Mouse (Mus musculus) brain, embryonic 18.5 days (tissue): Measurements from ENCODE around the gene Vps8.

Experiments used
- DNase-seq: peaks from one replicate; pipeline ENCODE4 v3.0.0-alpha.2; 2012; ENCODE audit warnings: low read depth, low spot score

The Vps8 gene

DNA sequence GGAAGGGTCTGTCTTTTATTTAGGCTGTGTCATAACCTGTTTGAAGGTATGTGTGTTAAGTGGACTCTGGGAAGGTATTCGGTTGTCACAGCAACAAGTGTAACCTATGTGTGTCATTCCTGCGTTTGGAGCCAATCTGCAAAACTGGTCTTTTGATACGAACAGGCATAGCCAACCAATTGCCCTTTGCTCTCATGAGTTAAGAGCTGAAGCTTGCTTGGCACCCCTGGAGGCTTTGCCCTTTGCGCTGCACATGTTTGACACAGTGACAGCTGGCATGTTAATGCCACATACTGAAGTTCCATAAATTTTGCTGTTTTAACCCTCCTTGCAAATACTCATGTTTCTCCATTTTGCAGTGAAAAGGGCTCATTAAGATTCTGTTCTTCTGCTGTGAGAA is 126.8 kb downstream of the Vps8 start:
- no peak for DNase-seq

DNA sequence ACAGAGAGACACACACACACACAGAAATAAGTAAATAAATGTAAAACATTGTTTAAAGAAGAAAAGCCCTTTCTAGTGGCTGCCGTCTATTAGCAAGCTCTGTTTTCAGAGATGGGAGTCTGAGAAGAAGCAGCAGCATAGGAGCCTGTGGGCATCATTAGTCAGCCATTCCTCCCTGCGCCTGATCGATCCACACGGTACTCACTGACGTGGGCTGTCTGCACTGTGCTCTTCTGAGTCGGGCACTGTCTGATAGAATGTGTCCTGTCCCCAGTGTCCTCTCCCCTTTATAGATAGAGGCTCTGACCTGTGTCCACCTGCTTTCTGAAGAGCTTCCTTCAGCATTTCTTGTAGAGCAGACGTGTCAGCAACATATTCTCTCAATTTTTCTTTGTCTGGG is 127.5 kb downstream of the Vps8 start:
- DNase-seq, result no peak

DNA sequence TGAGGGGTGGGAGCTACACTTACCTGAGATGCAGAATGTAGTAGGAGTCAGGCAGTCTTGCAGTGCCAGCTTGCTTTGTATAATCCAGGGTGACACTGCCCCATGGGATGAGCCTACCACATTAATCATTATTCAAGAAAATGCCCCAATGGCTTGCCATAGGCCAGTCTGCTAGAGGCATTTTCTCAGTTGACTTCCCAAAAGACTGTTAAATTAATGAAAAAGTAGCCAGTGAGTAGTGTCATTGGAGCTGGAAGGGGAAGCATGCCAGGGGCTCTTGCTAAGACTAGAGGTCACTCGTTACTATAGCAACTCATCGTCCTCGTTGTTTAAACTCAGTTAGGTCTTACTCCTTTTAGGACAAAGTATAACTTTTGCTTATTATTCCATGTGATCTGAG is 130.6 kb downstream of the Vps8 start:
- DNase-seq, result no peak

DNA sequence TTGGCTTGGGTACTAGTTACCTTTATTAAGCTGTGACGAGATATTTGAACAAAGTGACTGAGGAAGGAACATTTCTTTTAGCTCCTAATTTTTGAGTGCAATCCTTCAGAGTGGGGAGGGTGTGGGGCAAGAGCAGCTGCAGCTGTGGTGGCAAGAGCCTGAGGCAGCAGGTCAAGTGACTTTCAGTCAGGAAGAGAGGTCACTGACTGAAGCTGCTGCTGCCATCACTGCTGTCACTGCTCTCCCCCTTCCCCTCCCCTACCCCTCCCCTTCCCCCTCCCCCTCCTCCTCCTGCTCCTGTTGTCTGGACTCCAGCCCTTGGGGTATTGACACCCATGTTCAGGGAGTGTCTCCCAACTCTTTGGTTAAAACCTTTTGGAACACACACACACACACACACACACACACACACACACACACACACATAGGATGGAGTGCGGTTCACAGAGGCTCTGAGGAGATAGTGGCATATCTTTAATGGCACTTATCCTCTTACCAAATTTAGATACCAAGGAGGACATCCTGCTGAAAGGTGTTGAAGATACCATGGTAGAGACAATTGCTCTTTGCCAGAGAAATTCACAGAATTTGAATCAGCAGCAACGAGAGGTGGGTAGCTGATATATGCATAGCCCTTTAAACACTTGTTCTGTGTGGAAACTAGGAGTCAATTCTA is 139.8 kb downstream of the Vps8 start:
- DNase-seq, result no peak

GRCm38 (mm10) chr16:21563322-21563721 is 140.4 kb downstream of the Vps8 start:
- DNase-seq, result no peak

GRCm38 (mm10) chr16:21567093-21567492 is 144.2 kb downstream of the Vps8 start:
- no peak for DNase-seq

DNA sequence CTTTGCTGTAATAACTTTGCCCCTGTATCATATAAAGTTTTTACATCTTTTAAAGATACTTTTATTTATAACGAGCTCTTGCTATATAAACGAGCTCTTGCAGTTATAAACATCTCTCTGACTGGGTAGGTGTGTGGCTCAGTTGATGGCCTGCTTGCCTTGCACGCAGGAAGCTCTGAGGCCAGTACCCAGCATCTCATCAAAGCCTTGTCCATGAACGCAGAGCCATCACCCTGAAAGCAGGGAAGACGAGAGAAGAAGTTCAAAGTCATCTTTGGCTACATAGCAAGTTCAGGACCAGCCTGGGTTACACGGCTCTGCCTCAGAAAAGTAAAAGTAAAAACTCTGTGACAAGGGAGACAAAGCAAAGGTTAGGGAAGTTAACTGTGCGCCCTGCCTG is 147.0 kb downstream of the Vps8 start:
- DNase-seq, result no peak

GRCm38 (mm10) chr16:21570786-21571185 is 147.9 kb downstream of the Vps8 start:
- no peak for DNase-seq

DNA sequence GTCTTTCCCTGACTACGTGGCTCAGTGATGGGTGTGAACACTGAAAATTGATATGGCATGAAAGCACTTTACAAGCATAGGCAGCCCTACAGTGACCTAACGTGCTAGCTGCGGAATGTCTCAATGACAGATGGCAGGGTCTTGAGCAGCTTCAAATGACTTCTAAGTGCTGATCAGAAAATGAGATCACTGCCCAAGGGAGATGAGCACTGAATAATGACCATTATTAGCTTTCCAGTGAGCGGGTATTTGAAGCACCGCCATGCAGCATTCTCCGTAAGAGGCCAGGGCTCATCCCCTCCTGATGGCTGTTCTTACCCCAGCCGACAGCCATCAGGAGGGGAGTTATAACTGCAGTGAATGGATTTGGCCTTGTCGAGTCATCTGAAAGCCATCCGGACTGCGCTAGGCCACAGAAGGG is 153.1 kb downstream of the Vps8 start:
- no peak for DNase-seq

DNA sequence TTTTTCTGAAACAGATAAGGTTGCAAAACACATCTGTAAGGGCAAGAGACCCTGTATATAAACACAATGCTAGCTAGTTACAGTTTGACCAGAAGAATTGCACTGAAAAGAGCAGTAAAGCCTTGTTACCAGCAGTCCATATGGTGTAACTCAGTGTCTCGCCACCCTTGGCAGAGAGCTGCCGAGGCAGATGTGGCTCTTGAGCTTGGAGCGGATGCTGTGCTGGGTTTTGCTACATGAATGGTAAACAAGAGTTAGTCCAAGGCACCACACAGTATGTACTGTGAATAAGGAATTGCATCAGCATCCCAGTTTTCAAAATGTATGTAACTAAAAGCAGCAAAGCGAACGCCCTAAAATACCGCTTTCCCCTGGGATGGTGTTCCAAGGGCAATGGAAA is 166.2 kb downstream of the Vps8 start:
- no peak for DNase-seq

DNA sequence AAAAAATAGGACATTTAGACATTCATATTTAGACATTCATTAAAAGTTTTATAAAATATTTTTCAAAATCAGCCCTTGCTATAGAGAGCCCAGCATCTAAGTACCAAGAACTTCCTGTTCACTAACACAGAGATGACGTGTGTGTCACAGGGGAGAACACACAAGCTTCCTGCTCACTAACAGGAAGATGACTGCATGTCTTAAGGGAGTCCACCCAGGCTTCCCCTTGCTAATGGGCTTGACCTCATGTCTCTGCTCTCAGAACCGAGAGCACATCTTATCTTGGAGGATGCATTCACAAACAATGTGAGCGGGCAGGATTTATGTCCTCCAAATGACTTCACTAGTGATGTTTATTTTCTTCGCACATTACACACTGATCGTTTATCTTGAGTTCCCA is 167.9 kb downstream of the Vps8 start:
- DNase-seq, result no peak

- no peak for DNase-seq
These were observed 168.6 kb downstream of the Vps8 start for GRCm38 (mm10) chr16:21591511-21591910.

DNA sequence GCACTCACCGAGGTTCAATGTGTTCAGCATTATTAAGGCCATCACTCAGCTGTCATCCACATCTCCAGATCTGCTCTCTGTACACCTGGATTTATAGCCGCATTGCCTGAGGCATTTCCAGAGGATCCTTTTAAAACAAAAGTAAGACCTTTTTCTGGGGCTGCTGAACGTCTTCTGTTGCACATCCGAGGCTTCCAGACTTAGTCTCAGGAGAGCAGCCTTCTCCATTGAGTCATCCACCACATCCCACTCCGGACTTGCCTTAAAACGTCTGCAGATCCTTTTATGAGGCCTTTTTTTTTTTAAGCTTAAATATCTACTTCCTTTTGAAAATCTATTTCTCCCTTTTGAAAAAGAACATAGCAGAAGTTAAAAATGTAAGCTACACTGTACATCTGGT is 172.6 kb downstream of the Vps8 start:
- DNase-seq, result no peak

- no peak for DNase-seq
These were observed 181.4 kb downstream of the Vps8 start for GRCm38 (mm10) chr16:21604354-21604753.

GRCm38 (mm10) chr16:21606249-21607020 is 183.5 kb downstream of the Vps8 start:
- DNase-seq, result no peak

- DNase-seq, result no peak
These were observed 184.2 kb downstream of the Vps8 start for GRCm38 (mm10) chr16:21607021-21607650.

DNA sequence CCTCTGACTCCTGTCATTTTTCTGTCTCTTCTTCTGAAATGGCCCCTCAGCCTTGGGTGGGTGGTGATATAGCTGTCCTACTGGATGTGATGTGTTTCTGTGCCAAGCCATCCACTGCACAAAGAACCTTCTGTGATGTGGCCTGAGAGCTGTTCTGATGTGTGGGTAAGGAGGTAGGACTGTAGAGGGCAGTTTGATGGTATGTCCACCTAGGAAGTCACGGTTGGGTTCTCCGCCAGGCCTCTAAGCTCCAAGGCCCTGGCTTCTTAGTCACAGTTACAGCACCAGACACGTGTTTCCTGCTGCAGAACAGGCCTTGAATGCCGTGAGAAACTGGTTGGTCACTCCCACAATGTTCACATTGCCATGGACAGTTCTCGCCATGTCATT is 184.7 kb downstream of the Vps8 start:
- no peak for DNase-seq

DNA sequence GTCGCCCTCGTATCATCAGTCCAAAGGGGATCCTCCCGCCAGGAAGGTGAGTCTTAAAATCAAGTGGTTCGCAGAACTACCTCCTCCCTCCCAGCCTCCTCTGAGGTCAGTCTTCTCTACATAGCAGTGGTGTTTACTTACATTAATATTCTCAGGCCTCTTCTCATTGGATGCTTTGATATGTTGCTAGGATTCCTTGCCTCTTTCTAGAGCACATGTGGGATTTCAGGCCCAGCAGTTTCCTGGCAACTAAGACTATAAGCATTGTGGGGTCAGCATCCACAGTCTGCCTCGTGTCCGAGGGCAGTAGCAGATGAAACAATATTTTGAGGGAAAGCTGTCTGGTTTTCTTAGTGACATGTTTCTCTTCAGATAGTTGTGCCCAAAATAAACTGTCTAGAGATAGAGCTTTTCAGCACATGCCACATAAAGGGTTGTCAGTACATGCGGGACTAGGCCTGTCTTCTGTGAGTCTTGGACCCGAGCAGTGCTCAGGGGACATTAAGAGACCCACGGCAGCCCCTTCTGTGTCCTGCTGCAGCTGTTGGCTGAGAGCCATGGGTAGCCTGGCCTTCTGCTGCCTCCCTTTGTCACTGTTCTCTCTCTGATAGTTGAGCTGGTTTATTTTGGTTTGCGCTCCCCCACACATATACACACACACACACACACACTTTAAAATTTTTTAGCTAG is 185.4 kb downstream of the Vps8 start:
- no peak for DNase-seq

- no peak for DNase-seq
These were observed 187.6 kb downstream of the Vps8 start for GRCm38 (mm10) chr16:21610473-21610872.

DNA sequence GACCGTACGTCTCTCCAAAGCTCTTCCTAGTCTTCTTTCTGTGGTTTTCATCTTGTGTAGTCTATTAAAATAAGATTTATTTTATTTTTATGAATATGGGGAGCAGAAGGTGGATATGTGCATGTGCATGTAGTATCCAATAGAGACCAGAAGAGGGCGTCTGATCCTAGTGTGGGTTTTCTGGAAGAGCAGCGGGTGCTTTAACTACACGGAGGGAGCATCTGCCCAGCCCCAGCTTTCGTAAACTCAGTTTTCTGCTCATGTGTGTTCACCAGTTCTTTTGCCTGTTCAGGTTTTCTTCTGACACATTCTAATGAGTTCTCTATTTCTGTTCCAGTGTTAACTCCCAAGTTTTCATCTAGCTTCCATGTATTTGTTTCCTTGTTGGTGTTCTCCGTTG is 192.9 kb downstream of the Vps8 start:
- no peak for DNase-seq

DNA sequence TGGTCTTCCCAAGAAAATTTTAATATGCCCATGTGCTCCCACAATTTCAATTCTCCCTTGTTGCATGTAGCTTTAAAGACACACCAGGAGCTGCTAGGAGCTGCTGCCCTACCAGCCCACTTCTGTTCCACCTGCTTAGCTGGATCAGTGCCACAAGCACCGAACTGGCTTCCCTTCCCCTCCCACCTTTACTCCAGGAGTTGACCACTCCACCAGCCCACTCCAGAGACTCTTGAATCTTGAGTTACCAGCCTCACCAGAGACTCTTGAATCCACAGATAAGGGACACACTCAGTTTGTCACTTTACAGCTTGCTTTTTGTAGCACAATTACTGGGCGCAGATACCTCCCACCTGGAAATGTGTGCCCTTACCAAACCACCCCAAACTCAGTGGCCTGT is 197.7 kb downstream of the Vps8 start:
- DNase-seq, result no peak
